ENCODE assay signal across 16 mouse cellular contexts in genomic region chr19:7177804-7178511, GRCm38 (mm10). TPM values are rescaled to one million over a fixed set of nuclear protein-coding genes. Genes with fewer than 3 reads are reported as not detected.
DNase-seq lines count a peak whose midpoint lies in the region; ATAC-seq and TF ChIP-seq lines count a peak whose summit lies in the region.
"Had no signal": no experiment of that assay in that cellular context is flagged by ENCODE, and none has a peak within 500 bp of the region (broad histone marks: within the 10 kb centered on the region; RNA-seq: fewer than 3 reads in every experiment).

No protein-coding gene starts in this region.

- H3K9ac ChIP-seq in heart, embryonic 12.5 days = no peak overlapping the region
- H3K9ac ChIP-seq in liver, embryonic 16.5 days (ENCODE audit: low read depth, low read length) = no peak overlapping the region
- H3K9ac ChIP-seq in liver, embryonic 12.5 days = no peak overlapping the region
- H3K9ac ChIP-seq in forebrain, embryonic 15.5 days (replicated peaks) = no peak overlapping the region
- H3K9ac ChIP-seq: liver, embryonic 14.5 days; neural tube, embryonic 13.5 days had no signal

- TF ChIP-seq CTCF in brain, embryonic 14.5 days (IDR thresholded peaks at IDR 0.05; ENCODE audit: borderline replicate concordance, extremely low read depth, insufficient read depth, insufficient read length) = no peak

- peaks cover 78% of the 10 kb centered on the region for H3K27me3 ChIP-seq in heart, embryonic 10.5 days (ENCODE audit: insufficient read depth, poor library complexity, severe bottlenecking)
- peaks cover 56% of the 10 kb centered on the region for H3K27me3 ChIP-seq in heart, embryonic 12.5 days (replicated peaks)
- peaks cover 15% of the 10 kb centered on the region for H3K27me3 ChIP-seq in liver, embryonic 16.5 days (ENCODE audit: control insufficient read depth, insufficient read depth, low read depth, low read length)
- peaks cover 88% of the 10 kb centered on the region for H3K27me3 ChIP-seq in liver, embryonic 12.5 days (replicated peaks)
- H3K27me3 ChIP-seq in forebrain, embryonic 15.5 days = no peaks in the 10 kb centered on the region

- no peak for TF ChIP-seq POLR2A in brain, embryonic 14.5 days (IDR thresholded peaks at IDR 0.05; ENCODE audit: borderline replicate concordance, extremely low read depth, insufficient read depth, insufficient read length, poor library complexity, severe bottlenecking)

- H3K27ac ChIP-seq in heart, embryonic 10.5 days = 0 out of 2 replicates have a peak overlapping the region, but pooled peaks have one; percentile 36
- no peak overlapping the region for H3K27ac ChIP-seq in heart, embryonic 12.5 days (ENCODE audit: poor library complexity, severe bottlenecking)
- no peak overlapping the region for H3K27ac ChIP-seq in liver, embryonic 16.5 days (ENCODE audit: low read length)
- H3K27ac ChIP-seq in liver, embryonic 12.5 days = no peak overlapping the region
- peak overlapping the region; percentile 56; the same call in 1 of the 2 replicates for H3K27ac ChIP-seq in forebrain, embryonic 15.5 days (replicated peaks)
- H3K27ac ChIP-seq: heart, adult 2 months; liver, embryonic 14.5 days; neural tube, embryonic 13.5 days had no signal

- H3K9me3 ChIP-seq in heart, embryonic 10.5 days = no peaks in the 10 kb centered on the region
- no peaks in the 10 kb centered on the region for H3K9me3 ChIP-seq in heart, embryonic 12.5 days (replicated peaks)
- no peaks in the 10 kb centered on the region for H3K9me3 ChIP-seq in liver, embryonic 16.5 days (replicated peaks; ENCODE audit: control insufficient read depth, low read length)
- no peaks in the 10 kb centered on the region for H3K9me3 ChIP-seq in liver, embryonic 12.5 days (replicated peaks)
- no peaks in the 10 kb centered on the region for H3K9me3 ChIP-seq in forebrain, embryonic 15.5 days
- H3K9me3 ChIP-seq: neural tube, embryonic 13.5 days had no signal

- WGBS in heart, embryonic 10.5 days = 38% methylated on average over 13 of the region's 13 CpGs
- 44% methylated on average over 13 of the region's 13 CpGs for WGBS in heart, embryonic 12.5 days
- 61% methylated on average over 13 of the region's 13 CpGs for WGBS in liver, embryonic 16.5 days (ENCODE audit: insufficient replicate concordance)
- WGBS in liver, embryonic 12.5 days (ENCODE audit: insufficient replicate concordance) = 47% methylated on average over 13 of the region's 13 CpGs
- 44% methylated on average over 13 of the region's 13 CpGs for WGBS in forebrain, embryonic 15.5 days

- no peak for ATAC-seq in heart, embryonic 12.5 days (ENCODE audit: insufficient number of reproducible peaks, low FRiP score)
- ATAC-seq in liver, embryonic 16.5 days (ENCODE audit: low read depth) = peak; percentile 37; the same call in 1 of the 2 replicates
- ATAC-seq in liver, embryonic 12.5 days = no peak
- ATAC-seq in forebrain, embryonic 15.5 days (replicated peaks) = no peak

- H3K4me3 ChIP-seq in heart, embryonic 10.5 days = no peak overlapping the region
- H3K4me3 ChIP-seq in heart, embryonic 12.5 days = no peak overlapping the region
- no peak overlapping the region for H3K4me3 ChIP-seq in liver, embryonic 16.5 days (ENCODE audit: low read depth, low read length)
- no peak overlapping the region for H3K4me3 ChIP-seq in liver, embryonic 12.5 days
- H3K4me3 ChIP-seq in forebrain, embryonic 15.5 days = no peak overlapping the region
- H3K4me3 ChIP-seq: heart, adult 2 months; neural tube, embryonic 13.5 days had no signal

- H3K4me2 ChIP-seq in heart, embryonic 12.5 days = no peak overlapping the region
- no peak overlapping the region for H3K4me2 ChIP-seq in liver, embryonic 16.5 days (ENCODE audit: low read depth, low read length)
- no peak overlapping the region for H3K4me2 ChIP-seq in liver, embryonic 12.5 days
- no peak overlapping the region for H3K4me2 ChIP-seq in forebrain, embryonic 15.5 days (replicated peaks)
- H3K4me2 ChIP-seq: neural tube, embryonic 13.5 days had no signal

- DNase-seq in heart, embryonic 10.5 days (ENCODE audit: low spot score) = no peak
- DNase-seq in brain, embryonic 14.5 days (ENCODE audit: low read depth) = peak; percentile 67
- no peak for DNase-seq in thymus, adult 18-20 months
- DNase-seq in T-cell, adult 2 months (ENCODE audit: low spot score) = no peak
- DNase-seq: adrenal gland, postnatal 36 days; B cell, adult 2 months; cerebellum, postnatal 36 days; heart, adult 2 months; heart, postnatal 14 days; lung, postnatal 4 days had no signal

- H3K4me1 ChIP-seq in heart, embryonic 10.5 days = peaks cover 44% of the 10 kb centered on the region
- peaks cover 37% of the 10 kb centered on the region for H3K4me1 ChIP-seq in heart, embryonic 12.5 days (replicated peaks)
- peaks cover 5% of the 10 kb centered on the region for H3K4me1 ChIP-seq in liver, embryonic 16.5 days (ENCODE audit: control insufficient read depth, low read depth, low read length)
- peaks cover 18% of the 10 kb centered on the region for H3K4me1 ChIP-seq in liver, embryonic 12.5 days
- H3K4me1 ChIP-seq in forebrain, embryonic 15.5 days = peaks cover 71% of the 10 kb centered on the region

- H3K36me3 ChIP-seq in heart, embryonic 10.5 days = no peaks in the 10 kb centered on the region
- no peaks in the 10 kb centered on the region for H3K36me3 ChIP-seq in heart, embryonic 12.5 days
- H3K36me3 ChIP-seq in liver, embryonic 16.5 days (ENCODE audit: control insufficient read depth, insufficient read depth) = no peaks in the 10 kb centered on the region
- H3K36me3 ChIP-seq in liver, embryonic 12.5 days = no peaks in the 10 kb centered on the region
- no peaks in the 10 kb centered on the region for H3K36me3 ChIP-seq in forebrain, embryonic 15.5 days
- H3K36me3 ChIP-seq: neural tube, embryonic 13.5 days had no signal

RNA-seq across cellular contexts. Expression of gene Otub1, which starts 28.2 kb away (rescaled TPM):
- 198 and 212 TPM in 2 replicates for polyA plus RNA-seq in heart, embryonic 10.5 days (2016; fragmentation: Nextera tagmentation; extraction: Ambion mirVana)
- polyA plus RNA-seq in heart, embryonic 12.5 days (2016; fragmentation: Nextera tagmentation; extraction: Ambion mirVana) = 151 and 154 TPM in 2 replicates
- 50.0 and 50.9 TPM in 2 replicates for polyA plus RNA-seq in liver, embryonic 16.5 days (2015; fragmentation: Nextera tagmentation; extraction: Ambion mirVana)
- 85.0 and 85.2 TPM in 2 replicates for polyA plus RNA-seq in liver, embryonic 12.5 days (2016; fragmentation: Nextera tagmentation; extraction: Ambion mirVana)
- polyA plus RNA-seq in brain, embryonic 14.5 days (2012; rRNA removed) = 209 and 213 TPM in 2 replicates
- polyA plus RNA-seq in forebrain, embryonic 15.5 days (2015; fragmentation: Nextera tagmentation; extraction: Ambion mirVana) = 232 and 233 TPM in 2 replicates

RNA-seq across cellular contexts. Expression of gene Cox8a, which starts 39.5 kb away (rescaled TPM):
- 1,294 and 1,907 TPM in 2 replicates for polyA plus RNA-seq in heart, embryonic 10.5 days (2016; fragmentation: Nextera tagmentation; extraction: Ambion mirVana)
- polyA plus RNA-seq in heart, embryonic 12.5 days (2016; fragmentation: Nextera tagmentation; extraction: Ambion mirVana) = 2,134 and 2,138 TPM in 2 replicates
- 563 and 565 TPM in 2 replicates for polyA plus RNA-seq in liver, embryonic 16.5 days (2015; fragmentation: Nextera tagmentation; extraction: Ambion mirVana)
- polyA plus RNA-seq in liver, embryonic 12.5 days (2016; fragmentation: Nextera tagmentation; extraction: Ambion mirVana) = 915 and 936 TPM in 2 replicates
- polyA plus RNA-seq in brain, embryonic 14.5 days (2012; rRNA removed) = 458 and 614 TPM in 2 replicates
- polyA plus RNA-seq in forebrain, embryonic 15.5 days (2015; fragmentation: Nextera tagmentation; extraction: Ambion mirVana) = 656 and 676 TPM in 2 replicates

Comparison
In these comparisons a context has a peak if more than half of its experiments do, and no peak if none do; other contexts are left out.
1. H3K27ac ChIP-seq: peak in heart, embryonic 10.5 days (single experiment) and forebrain, embryonic 15.5 days (single experiment); none in heart, embryonic 12.5 days (single experiment), liver, embryonic 16.5 days (single experiment) and liver, embryonic 12.5 days (single experiment).